Mouse (Mus musculus): ENCODE measurements at regions not wholly inside any gene's neighbourhood (a gene's known extent, or its start where the extent isn't known, plus 50 kb on each side); places are given as distances from the start of the nearest gene placed in this dataset.

DNA sequence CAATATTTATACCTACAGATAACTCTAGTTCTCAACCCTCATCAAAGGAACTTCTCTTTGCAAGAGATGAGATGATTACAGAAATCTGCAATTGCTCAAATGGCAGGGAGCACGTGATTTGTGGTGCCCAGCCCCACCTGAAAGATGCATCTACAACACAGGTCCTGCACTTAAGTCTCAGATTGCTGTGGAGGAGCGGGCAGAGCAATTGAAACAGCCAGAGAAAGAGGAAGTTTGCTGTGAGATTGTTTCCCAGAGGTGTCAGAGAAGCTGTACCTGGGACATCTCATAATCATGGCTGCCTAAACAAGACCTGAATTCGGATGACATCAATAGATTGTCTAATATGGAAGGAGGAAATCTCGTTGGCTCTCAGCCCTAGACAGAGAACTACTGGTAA lies 105.9 kb upstream of the Cxcr4 start:
- Histone ChIP-seq H3K4me1 (ENCODE audit: control insufficient read depth, insufficient read depth, insufficient read length, low read length) (no peaks in the 10 kb centered on the region), H3K4me3 (ENCODE audit: low read depth, low read length) (no peak overlapping the region), H3K27ac (ENCODE audit: insufficient read depth, low read depth, low read length) (no peak overlapping the region), H3K27me3 (ENCODE audit: control insufficient read depth, insufficient read depth, low read length) (no peaks in the 10 kb centered on the region), H3K36me3 (ENCODE audit: control insufficient read depth, insufficient read depth, low read length) (no peaks in the 10 kb centered on the region)
- 68% methylated on average over 4 of the region's 4 CpGs for WGBS
- no peak for TF ChIP-seq POLR2A (IDR thresholded peaks at IDR 0.05; ENCODE audit: low read depth, low read length)
- no peak for TF ChIP-seq CTCF (IDR thresholded peaks at IDR 0.05; ENCODE audit: extremely low read depth, insufficient read length, insufficient replicate concordance, low read depth, low read length)

DNA sequence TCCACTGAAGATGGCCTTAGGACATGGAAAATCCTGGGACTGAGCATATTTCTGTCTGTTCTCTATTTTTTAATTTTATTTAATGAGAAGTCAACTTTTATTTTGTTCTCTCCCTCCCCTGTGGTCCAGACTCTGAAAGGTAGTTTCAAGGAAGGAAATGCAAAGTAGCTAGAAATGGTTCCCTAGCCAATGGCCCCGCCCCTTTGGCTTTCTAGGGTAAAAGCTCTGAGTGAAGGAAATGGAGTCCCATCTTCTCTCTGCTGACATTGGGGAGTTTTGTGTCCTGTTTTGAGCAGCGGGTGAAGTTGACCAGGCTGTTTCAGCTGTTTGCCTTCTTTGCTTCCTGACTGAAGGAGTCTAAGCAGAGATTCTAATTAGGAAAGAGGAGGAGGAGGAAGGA lies 103.8 kb upstream of the Cxcr4 start:
- H3K36me3 ChIP-seq (ENCODE audit: control insufficient read depth, insufficient read depth, low read length): no peaks in the 10 kb centered on the region
- no peak overlapping the region for H3K4me3 ChIP-seq (ENCODE audit: low read depth, low read length)
- no peaks in the 10 kb centered on the region for H3K27me3 ChIP-seq (ENCODE audit: control insufficient read depth, insufficient read depth, low read length)
- no peaks in the 10 kb centered on the region for H3K4me1 ChIP-seq (ENCODE audit: control insufficient read depth, insufficient read depth, insufficient read length, low read length)
- no peak overlapping the region for H3K27ac ChIP-seq (ENCODE audit: insufficient read depth, low read depth, low read length)
- no peak for TF ChIP-seq POLR2A (IDR thresholded peaks at IDR 0.05; ENCODE audit: low read depth, low read length)
- TF ChIP-seq CTCF (IDR thresholded peaks at IDR 0.05; ENCODE audit: extremely low read depth, insufficient read length, insufficient replicate concordance, low read depth, low read length): no peak
- 76% methylated on average over 2 of the region's 2 CpGs for WGBS

DNA sequence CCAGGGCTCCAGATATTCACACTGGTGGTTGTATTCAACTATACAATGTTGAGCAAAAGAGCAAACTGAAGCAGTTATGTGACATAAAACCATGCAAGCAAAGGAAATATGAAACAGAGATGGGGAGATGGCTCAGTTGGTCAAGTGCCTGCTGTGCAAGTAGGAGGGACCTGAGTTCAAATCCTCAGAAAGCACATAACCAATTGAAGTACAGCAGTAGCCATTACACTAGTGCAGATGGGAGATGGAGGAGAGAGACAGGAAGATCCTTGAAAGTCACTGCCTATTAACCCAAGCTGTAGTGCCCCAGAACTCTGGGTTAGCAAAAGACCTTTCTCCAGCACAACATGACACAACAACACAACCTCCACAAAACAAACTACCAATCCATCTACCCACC lies 100.7 kb upstream of the Cxcr4 start:
- Histone ChIP-seq H3K4me3 (ENCODE audit: low read depth, low read length) (no peak overlapping the region), H3K27me3 (ENCODE audit: control insufficient read depth, insufficient read depth, low read length) (no peaks in the 10 kb centered on the region)
- TF ChIP-seq CTCF (IDR thresholded peaks at IDR 0.05; ENCODE audit: extremely low read depth, insufficient read length, insufficient replicate concordance, low read depth, low read length): no peak
- no peak for TF ChIP-seq POLR2A (IDR thresholded peaks at IDR 0.05; ENCODE audit: low read depth, low read length)

DNA sequence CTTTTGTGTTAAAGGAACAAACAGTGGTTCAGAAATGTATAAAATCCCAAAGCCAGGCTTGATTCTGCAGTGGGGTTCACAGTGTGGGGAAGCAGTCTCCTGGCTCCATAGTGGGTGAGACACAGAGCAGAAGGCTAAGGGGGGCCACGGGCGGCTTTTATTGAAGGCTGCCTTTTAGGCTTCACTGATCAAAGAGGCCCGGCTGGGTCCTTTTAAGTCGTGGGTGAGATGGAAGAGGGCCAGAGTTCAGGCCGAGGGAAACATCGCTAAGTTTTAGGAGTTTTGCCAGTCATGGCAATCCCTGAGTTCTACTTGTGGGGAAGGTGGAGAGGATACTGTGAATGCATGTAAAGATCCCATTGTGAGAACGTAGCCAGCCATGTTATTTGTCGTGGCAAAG lies 100.2 kb upstream of the Cxcr4 start:
- Histone ChIP-seq H3K36me3 (ENCODE audit: control insufficient read depth, insufficient read depth, low read length) (no peaks in the 10 kb centered on the region), H3K4me1 (ENCODE audit: control insufficient read depth, insufficient read depth, insufficient read length, low read length) (no peaks in the 10 kb centered on the region), H3K4me3 (ENCODE audit: low read depth, low read length) (no peak overlapping the region), H3K27me3 (ENCODE audit: control insufficient read depth, insufficient read depth, low read length) (no peaks in the 10 kb centered on the region), H3K27ac (ENCODE audit: insufficient read depth, low read depth, low read length) (no peak overlapping the region)
- TF ChIP-seq CTCF (IDR thresholded peaks at IDR 0.05; ENCODE audit: extremely low read depth, insufficient read length, insufficient replicate concordance, low read depth, low read length): no peak
- no peak for TF ChIP-seq POLR2A (IDR thresholded peaks at IDR 0.05; ENCODE audit: low read depth, low read length)
- WGBS: 64% methylated on average over 8 of the region's 8 CpGs

More for the DNA sequence above, 100.7 kb upstream of the Cxcr4 start:
- Histone ChIP-seq H3K27ac (ENCODE audit: insufficient read depth, low read depth, low read length) (no peak overlapping the region), H3K4me1 (ENCODE audit: control insufficient read depth, insufficient read depth, insufficient read length, low read length) (no peaks in the 10 kb centered on the region), H3K36me3 (ENCODE audit: control insufficient read depth, insufficient read depth, low read length) (no peaks in the 10 kb centered on the region)

DNA sequence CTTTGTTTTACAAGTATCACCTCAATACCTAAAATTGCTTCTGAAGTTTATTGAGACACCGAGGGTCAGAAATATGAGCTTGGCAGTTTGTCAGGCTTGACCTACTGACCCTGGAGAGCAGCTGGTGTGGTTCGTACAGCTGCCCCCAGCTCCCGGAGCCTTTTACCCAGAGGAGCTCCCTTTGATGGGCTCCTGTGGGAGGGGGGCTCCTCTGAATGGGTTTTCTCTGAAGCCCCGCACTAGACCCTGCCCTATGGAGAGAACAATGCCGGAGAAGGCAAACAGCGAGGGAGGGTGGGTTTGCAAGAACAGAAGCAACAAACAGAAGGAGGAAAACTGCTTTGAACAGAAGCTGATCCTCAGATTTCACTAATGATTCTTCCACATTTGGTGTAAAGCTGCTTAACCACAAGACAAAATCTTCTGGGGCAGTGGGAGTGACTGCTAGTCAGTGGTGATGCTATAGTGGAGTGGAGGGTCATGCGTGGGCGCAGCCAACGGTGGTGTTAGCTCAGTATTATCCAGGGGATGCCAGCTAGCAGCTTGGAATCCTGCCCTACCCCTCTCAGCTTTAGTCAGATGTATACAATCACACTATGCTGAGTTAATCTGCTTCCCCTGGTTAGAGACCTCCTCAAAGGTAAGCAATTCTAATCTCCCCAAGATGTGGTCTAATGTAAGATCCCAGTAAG lies 95.3 kb upstream of the Cxcr4 start:
- Histone ChIP-seq H3K4me1 (ENCODE audit: control insufficient read depth, insufficient read depth, insufficient read length, low read length) (no peaks in the 10 kb centered on the region), H3K4me3 (ENCODE audit: low read depth, low read length) (no peak overlapping the region), H3K27me3 (ENCODE audit: control insufficient read depth, insufficient read depth, low read length) (no peaks in the 10 kb centered on the region), H3K27ac (ENCODE audit: insufficient read depth, low read depth, low read length) (no peak overlapping the region), H3K36me3 (ENCODE audit: control insufficient read depth, insufficient read depth, low read length) (no peaks in the 10 kb centered on the region)
- WGBS: 62% methylated on average over 9 of the region's 9 CpGs
- TF ChIP-seq POLR2A (IDR thresholded peaks at IDR 0.05; ENCODE audit: low read depth, low read length) (no peak), CTCF (IDR thresholded peaks at IDR 0.05; ENCODE audit: extremely low read depth, insufficient read length, insufficient replicate concordance, low read depth, low read length) (no peak)

DNA sequence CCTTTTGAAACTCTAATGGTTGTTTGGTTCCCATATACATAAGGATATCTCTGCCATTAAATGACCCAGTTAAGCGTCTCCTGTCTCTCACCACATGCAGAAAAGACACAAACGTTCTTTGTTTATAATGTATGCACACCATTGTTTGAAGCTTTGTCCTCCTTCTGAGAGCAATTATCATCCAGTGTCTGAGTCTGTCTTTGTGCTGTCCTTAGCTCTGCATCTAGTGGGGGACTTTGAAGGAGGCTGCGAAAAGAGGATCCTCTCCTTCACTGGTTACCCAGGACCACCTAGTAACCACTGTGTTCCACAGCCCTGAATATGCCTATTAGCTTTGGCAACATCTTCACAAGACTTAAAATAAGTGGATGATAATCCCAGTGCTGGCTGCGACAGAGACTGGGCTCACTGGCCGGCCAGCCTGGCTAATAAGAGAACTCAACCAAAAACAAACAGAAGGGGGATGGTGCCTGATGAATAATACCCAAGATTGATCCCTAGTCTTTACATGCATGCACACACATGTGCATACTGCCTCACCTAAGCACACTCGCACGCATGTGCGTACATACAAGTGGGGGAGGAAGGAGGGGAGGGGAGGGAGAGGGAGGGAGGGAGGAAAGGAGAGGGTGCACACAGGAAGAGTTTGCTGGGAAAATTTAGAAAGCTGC lies 93.5 kb upstream of the Cxcr4 start:
- no peak for TF ChIP-seq CTCF (IDR thresholded peaks at IDR 0.05; ENCODE audit: extremely low read depth, insufficient read length, insufficient replicate concordance, low read depth, low read length)
- no peak for TF ChIP-seq POLR2A (IDR thresholded peaks at IDR 0.05; ENCODE audit: low read depth, low read length)
- Histone ChIP-seq H3K27ac (ENCODE audit: insufficient read depth, low read depth, low read length) (no peak overlapping the region), H3K36me3 (ENCODE audit: control insufficient read depth, insufficient read depth, low read length) (no peaks in the 10 kb centered on the region), H3K4me3 (ENCODE audit: low read depth, low read length) (no peak overlapping the region), H3K4me1 (ENCODE audit: control insufficient read depth, insufficient read depth, insufficient read length, low read length) (no peaks in the 10 kb centered on the region), H3K27me3 (ENCODE audit: control insufficient read depth, insufficient read depth, low read length) (no peaks in the 10 kb centered on the region)
- 79% methylated on average over 8 of the region's 8 CpGs for WGBS

DNA sequence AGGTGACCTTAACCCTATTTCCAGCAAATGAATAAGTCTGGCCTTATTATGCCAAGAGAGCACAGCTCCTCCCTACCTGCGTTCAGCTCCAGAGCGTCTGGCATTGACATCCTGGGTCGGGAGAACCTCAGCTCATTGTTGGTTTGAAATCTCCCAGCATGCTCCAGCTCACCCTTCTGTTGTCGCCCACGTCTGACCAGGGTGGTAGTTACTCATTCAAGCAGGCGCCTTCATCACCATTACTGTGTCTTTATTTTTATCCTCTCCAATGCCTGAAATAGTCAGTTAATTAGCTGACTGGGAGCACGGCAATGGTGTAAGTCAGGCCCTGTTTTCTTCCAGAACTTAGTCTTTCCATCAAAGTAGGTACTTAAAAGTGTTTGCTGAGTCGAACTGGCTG lies 90.8 kb upstream of the Cxcr4 start:
- Histone ChIP-seq H3K27ac (ENCODE audit: insufficient read depth, low read depth, low read length) (no peak overlapping the region), H3K27me3 (ENCODE audit: control insufficient read depth, insufficient read depth, low read length) (0 out of 2 replicates have a peak, but pooled peaks cover 6% of the 10 kb centered on the region), H3K4me3 (ENCODE audit: low read depth, low read length) (no peak overlapping the region), H3K4me1 (ENCODE audit: control insufficient read depth, insufficient read depth, insufficient read length, low read length) (no peaks in the 10 kb centered on the region), H3K36me3 (ENCODE audit: control insufficient read depth, insufficient read depth, low read length) (no peaks in the 10 kb centered on the region)
- TF ChIP-seq CTCF (IDR thresholded peaks at IDR 0.05; ENCODE audit: extremely low read depth, insufficient read length, insufficient replicate concordance, low read depth, low read length) (no peak), POLR2A (IDR thresholded peaks at IDR 0.05; ENCODE audit: low read depth, low read length) (no peak)
- WGBS: 70% methylated on average over 8 of the region's 8 CpGs

Data from small intestine, adult 2 months (tissue).